Mouse (Mus musculus) layer of hippocampus, adult 18-20 months (tissue): ENCODE data around the gene Irx5. TPM values are rescaled to one million over a fixed set of nuclear protein-coding genes. Genes with fewer than 3 reads are reported as not detected.

Experiments used
- DNase-seq, 2 experiments: peaks; one replicate each; pipeline ENCODE4 v3.0.0; 2022; ENCODE audit warnings: low spot score in 2 of 2
- long read RNA-seq: library from polyadenylated mRNA; stranded (forward); transcript quantifications from one replicate; pipeline ENCODE4 v2.0.0, GENCODE M21; 2021
- total RNA-seq, 2 experiments: library from RNA; stranded (reverse); gene quantifications; 2 replicates each; pipeline ENCODE4 v1.2.3; 2021

The Irx5 gene
- under 1 TPM in 1 of 2 experiments, not detected in 1; 0.32 TPM for total RNA-seq
- long read RNA-seq, result 0 reads

- DNase-seq, result peak in 1 of 2 experiments; percentile 17
Measured at GRCm38 (mm10) chr8:92357398-92357981, at the start of gene Irx5. Gene Irx5 (plus strand): TSS chr8:92357625.

- no peak for DNase-seq
Measured at GRCm38 (mm10) chr8:92312178-92312577, 45.2 kb upstream of the Irx5 start.

GRCm38 (mm10) chr8:92313707-92314106, 43.7 kb upstream of the Irx5 start:
- DNase-seq, result no peak

GRCm38 (mm10) chr8:92323751-92324150, 33.7 kb upstream of the Irx5 start:
- DNase-seq, result no peak

- DNase-seq, result no peak
Measured at GRCm38 (mm10) chr8:92327176-92327575, 30.2 kb upstream of the Irx5 start.

GRCm38 (mm10) chr8:92329273-92329672, 28.2 kb upstream of the Irx5 start:
- no peak for DNase-seq

- no peak for DNase-seq
Measured at GRCm38 (mm10) chr8:92331811-92332210, 25.6 kb upstream of the Irx5 start.

GRCm38 (mm10) chr8:92333406-92333805, 24.0 kb upstream of the Irx5 start:
- no peak for DNase-seq

- no peak for DNase-seq
Measured at GRCm38 (mm10) chr8:92335079-92335478, 22.3 kb upstream of the Irx5 start.

GRCm38 (mm10) chr8:92336041-92336440, 21.4 kb upstream of the Irx5 start:
- DNase-seq, result no peak

- no peak for DNase-seq
Measured at GRCm38 (mm10) chr8:92343544-92343943, 13.9 kb upstream of the Irx5 start.

- DNase-seq, result no peak
Measured at GRCm38 (mm10) chr8:92349898-92350486, 7.4 kb upstream of the Irx5 start.

GRCm38 (mm10) chr8:92353405-92353804, 4.0 kb upstream of the Irx5 start:
- DNase-seq, result no peak

- DNase-seq, result no peak
Measured at GRCm38 (mm10) chr8:92354536-92355482, 2.6 kb upstream of the Irx5 start.

- peak; percentile 87 to 93 for DNase-seq
Measured at GRCm38 (mm10) chr8:92355701-92356612, 1.5 kb upstream of the Irx5 start.

GRCm38 (mm10) chr8:92356613-92357375, 631 bp upstream of the Irx5 start:
- no peak for DNase-seq

GRCm38 (mm10) chr8:92358141-92358999, 945 bp downstream of the Irx5 start:
- no peak for DNase-seq

GRCm38 (mm10) chr8:92359000-92359832, 1.8 kb downstream of the Irx5 start:
- no peak for DNase-seq

GRCm38 (mm10) chr8:92359833-92360082, 2.3 kb downstream of the Irx5 start:
- no peak for DNase-seq
